Mouse (Mus musculus) thymus, postnatal 14 days (tissue): ENCODE measurements around the gene Rbms3.

Experiments
- DNase-seq: peaks from one replicate; pipeline ENCODE4 v3.0.0; 2021

Gene Rbms3

GRCm38 (mm10) chr9:116876786-116877185 lies 752.9 kb downstream of the Rbms3 start:
- DNase-seq, result no peak

- no peak for DNase-seq
These were observed 755.8 kb downstream of the Rbms3 start for GRCm38 (mm10) chr9:116873976-116874320.

GRCm38 (mm10) chr9:116873033-116873975 lies 756.4 kb downstream of the Rbms3 start:
- no peak for DNase-seq

- no peak for DNase-seq
These were observed 757.4 kb downstream of the Rbms3 start for GRCm38 (mm10) chr9:116872346-116872745.

- DNase-seq, result no peak
These were observed 758.1 kb downstream of the Rbms3 start for GRCm38 (mm10) chr9:116871576-116871975.

GRCm38 (mm10) chr9:116866060-116866459 lies 763.7 kb downstream of the Rbms3 start:
- DNase-seq, result no peak

- no peak for DNase-seq
These were observed 766.1 kb downstream of the Rbms3 start for GRCm38 (mm10) chr9:116863626-116864025.

GRCm38 (mm10) chr9:116862341-116862740 lies 767.4 kb downstream of the Rbms3 start:
- no peak for DNase-seq

GRCm38 (mm10) chr9:116857861-116858595 lies 771.7 kb downstream of the Rbms3 start:
- no peak for DNase-seq

- no peak for DNase-seq
These were observed 772.6 kb downstream of the Rbms3 start for GRCm38 (mm10) chr9:116857151-116857550.

GRCm38 (mm10) chr9:116855744-116856143 lies 774.0 kb downstream of the Rbms3 start:
- no peak for DNase-seq

GRCm38 (mm10) chr9:116848905-116849304 lies 780.8 kb downstream of the Rbms3 start:
- DNase-seq, result no peak

- no peak for DNase-seq
These were observed 781.5 kb downstream of the Rbms3 start for GRCm38 (mm10) chr9:116848166-116848565.

GRCm38 (mm10) chr9:116847241-116848135 lies 782.2 kb downstream of the Rbms3 start:
- no peak for DNase-seq

GRCm38 (mm10) chr9:116834949-116835348 lies 794.8 kb downstream of the Rbms3 start:
- no peak for DNase-seq

GRCm38 (mm10) chr9:116833677-116834076 lies 796.0 kb downstream of the Rbms3 start:
- DNase-seq, result no peak

GRCm38 (mm10) chr9:116832822-116833221 lies 796.9 kb downstream of the Rbms3 start:
- no peak for DNase-seq

- DNase-seq, result no peak
These were observed 798.3 kb downstream of the Rbms3 start for GRCm38 (mm10) chr9:116831386-116831785.

GRCm38 (mm10) chr9:116829929-116830328 lies 799.8 kb downstream of the Rbms3 start:
- DNase-seq, result no peak

- no peak for DNase-seq
These were observed 808.1 kb downstream of the Rbms3 start for GRCm38 (mm10) chr9:116821601-116822000.

GRCm38 (mm10) chr9:116817196-116817595 lies 812.5 kb downstream of the Rbms3 start:
- DNase-seq, result no peak

GRCm38 (mm10) chr9:116814495-116815094 lies 815.1 kb downstream of the Rbms3 start:
- DNase-seq, result no peak

- no peak for DNase-seq
These were observed 816.3 kb downstream of the Rbms3 start for GRCm38 (mm10) chr9:116813396-116813795.
